Mouse (Mus musculus) intestine, embryonic 14.5 days (tissue): ENCODE data around the gene Zp2. TPM values are rescaled to one million over a fixed set of nuclear protein-coding genes. Genes with fewer than 3 reads are reported as not detected.
A peak's percentile ranks its signal among the peaks of the same experiment; 100 is the strongest.

ENCODE experiments used
- ATAC-seq: fragments of 200-750 bp; cut with Nextera tagmentation; replicated peaks from 2 replicates; pipeline ENCODE4 v1.8.0; 2017; ENCODE audit warnings: low read depth, moderate number of reproducible peaks, moderate TSS enrichment, moderate library complexity; ENCODE audit not compliant: low FRiP score, low TSS enrichment
- DNase-seq: peaks from one replicate; pipeline ENCODE4 v3.0.0-alpha.2; 2018; ENCODE audit warnings: low spot score
- H3K27ac ChIP-seq: fragments of 300-500 bp; sonication (generic); 2 replicates; pipeline ENCODE4 v1.5.1; 2014; ENCODE audit warnings: low read depth, mild to moderate bottlenecking, control low read depth
- H3K27me3 ChIP-seq: fragments of 300-500 bp; sonication (generic); replicated peaks from 2 replicates; pipeline ENCODE4 v1.6.1; 2014; ENCODE audit warnings: low read length, control low read depth; ENCODE audit not compliant: control insufficient read depth, insufficient read depth
- H3K36me3 ChIP-seq: fragments of 300-500 bp; sonication (generic); 2 replicates; pipeline ENCODE4 v1.6.1; 2014; ENCODE audit warnings: low read length, control low read depth; ENCODE audit not compliant: control insufficient read depth, insufficient read depth
- H3K4me1 ChIP-seq: fragments of 300-500 bp; sonication (generic); replicated peaks from 2 replicates; pipeline ENCODE4 v1.6.1; 2014; ENCODE audit warnings: low read length, control low read depth, mixed read lengths; ENCODE audit not compliant: control insufficient read depth, insufficient read depth
- H3K4me2 ChIP-seq: fragments of 300-500 bp; sonication (generic); 2 replicates; pipeline ENCODE4 v1.6.1; 2014; ENCODE audit warnings: low read length
- H3K4me3 ChIP-seq: fragments of 300-500 bp; sonication (generic); 2 replicates; pipeline ENCODE4 v1.5.1; 2014; ENCODE audit warnings: low read depth, low read length, control low read depth, mixed read lengths
- H3K9ac ChIP-seq: fragments of 300-500 bp; sonication (generic); 2 replicates; pipeline ENCODE4 v1.6.1; 2014; ENCODE audit warnings: mild to moderate bottlenecking, low read length
- H3K9me3 ChIP-seq: fragments of 300-500 bp; sonication (generic); 2 replicates; pipeline ENCODE4 v1.6.1; 2016; ENCODE audit warnings: low read length, control low read depth; ENCODE audit not compliant: control insufficient read depth
- WGBS: fragments of 180-500 bp; shearing (Covaris S2); extraction: QIAGEN DNeasy Blood & Tissue Kit; methylation state at CpG from one replicate; pipeline ENCODE4 v1.1.7; 2014; 5-methylcytosine and 5-hydroxymethylcytosine counted together
- polyA plus RNA-seq: library from polyadenylated mRNA; unstranded; fragments of >200 nt; fragmentation: Nextera tagmentation; extraction: Ambion mirVana; gene quantifications from 2 replicates; pipeline ENCODE4 v1.2.1, GENCODE M21; 2014

Gene Zp2
- polyA plus RNA-seq, 1 experiment from 2014 or later: not detected

GRCm38 (mm10) chr7:120180547-120180946, 35.5 kb upstream of the Zp2 start:
- no peaks in the 10 kb centered on the region for H3K9me3 ChIP-seq
- H3K4me2 ChIP-seq: no peak overlapping the region
- no peak overlapping the region for H3K27ac ChIP-seq
- ATAC-seq: no peak
- H3K9ac ChIP-seq: no peak overlapping the region
- no peaks in the 10 kb centered on the region for H3K4me1 ChIP-seq
- DNase-seq: peak; percentile 44
- no peaks in the 10 kb centered on the region for H3K36me3 ChIP-seq
- no peak overlapping the region for H3K4me3 ChIP-seq
- no peaks in the 10 kb centered on the region for H3K27me3 ChIP-seq
- 83% methylated on average over 5 of the region's 5 CpGs for WGBS

- ATAC-seq (no peak), DNase-seq (no peak)
- WGBS: 20% methylated on average over 2 of the region's 2 CpGs
- Histone ChIP-seq H3K27me3 (no peaks in the 10 kb centered on the region), H3K9ac (no peak overlapping the region), H3K4me2 (no peak overlapping the region), H3K4me1 (no peaks in the 10 kb centered on the region), H3K27ac (no peak overlapping the region), H3K4me3 (no peak overlapping the region), H3K36me3 (no peaks in the 10 kb centered on the region), H3K9me3 (no peaks in the 10 kb centered on the region)
Measured at GRCm38 (mm10) chr7:120178935-120179334, 33.8 kb upstream of the Zp2 start.

GRCm38 (mm10) chr7:120177611-120178010, 32.5 kb upstream of the Zp2 start:
- H3K4me2 ChIP-seq: no peak overlapping the region
- H3K4me1 ChIP-seq: no peaks in the 10 kb centered on the region
- DNase-seq (no peak), ATAC-seq (no peak)
- no peak overlapping the region for H3K27ac ChIP-seq
- no peaks in the 10 kb centered on the region for H3K36me3 ChIP-seq
- H3K9ac ChIP-seq: no peak overlapping the region
- H3K9me3 ChIP-seq: no peaks in the 10 kb centered on the region
- H3K4me3 ChIP-seq: no peak overlapping the region
- no peaks in the 10 kb centered on the region for H3K27me3 ChIP-seq
- WGBS: 75% methylated on average over 3 of the region's 3 CpGs

- no peaks in the 10 kb centered on the region for H3K4me1 ChIP-seq
- ATAC-seq (no peak), DNase-seq (no peak)
- H3K9me3 ChIP-seq: no peaks in the 10 kb centered on the region
- H3K27me3 ChIP-seq: no peaks in the 10 kb centered on the region
- no peaks in the 10 kb centered on the region for H3K36me3 ChIP-seq
- peak overlapping the region; percentile 37 for H3K4me2 ChIP-seq
- 72% methylated on average over 11 of the region's 11 CpGs for WGBS
- H3K4me3 ChIP-seq: peak overlapping the region; percentile 24
- H3K9ac ChIP-seq: no peak overlapping the region
- H3K27ac ChIP-seq: no peak overlapping the region
Measured at GRCm38 (mm10) chr7:120174723-120175504, 29.8 kb upstream of the Zp2 start.

- ATAC-seq (peak; percentile 81), DNase-seq (peak; percentile 63)
- H3K4me1 ChIP-seq: no peaks in the 10 kb centered on the region
- H3K27me3 ChIP-seq: no peaks in the 10 kb centered on the region
- no peaks in the 10 kb centered on the region for H3K36me3 ChIP-seq
- no peak within 1 kb of the TSS for H3K27ac ChIP-seq
- 72% methylated on average over 10 of the region's 10 CpGs for WGBS
- H3K4me3 ChIP-seq: peak within 1 kb of the TSS; percentile 24
- no peaks in the 10 kb centered on the region for H3K9me3 ChIP-seq
- H3K9ac ChIP-seq: no peak within 1 kb of the TSS
- peak within 1 kb of the TSS; percentile 37 for H3K4me2 ChIP-seq
Measured at GRCm38 (mm10) chr7:120173603-120174244, 28.6 kb upstream of the Zp2 start, which contains the start of gene Anks4b. Gene Anks4b (plus strand): TSS chr7:120173858.

GRCm38 (mm10) chr7:120172188-120172700, 27.2 kb upstream of the Zp2 start:
- no peak overlapping the region for H3K27ac ChIP-seq
- no peaks in the 10 kb centered on the region for H3K4me1 ChIP-seq
- no peaks in the 10 kb centered on the region for H3K36me3 ChIP-seq
- H3K4me2 ChIP-seq: no peak overlapping the region
- WGBS: 89% methylated on average over 1 of the region's 1 CpGs
- no peak overlapping the region for H3K4me3 ChIP-seq
- H3K27me3 ChIP-seq: no peaks in the 10 kb centered on the region
- no peaks in the 10 kb centered on the region for H3K9me3 ChIP-seq
- DNase-seq (no peak), ATAC-seq (no peak)
- H3K9ac ChIP-seq: no peak overlapping the region

- no peak for DNase-seq
- no peak for ATAC-seq
- H3K9ac ChIP-seq: no peak overlapping the region
- no peaks in the 10 kb centered on the region for H3K9me3 ChIP-seq
- H3K4me3 ChIP-seq: no peak overlapping the region
- H3K27ac ChIP-seq: no peak overlapping the region
- no peaks in the 10 kb centered on the region for H3K36me3 ChIP-seq
- WGBS: 90% methylated on average over 11 of the region's 11 CpGs
- no peaks in the 10 kb centered on the region for H3K27me3 ChIP-seq
- H3K4me2 ChIP-seq: no peak overlapping the region
- H3K4me1 ChIP-seq: no peaks in the 10 kb centered on the region
Measured at GRCm38 (mm10) chr7:120163581-120164251, 18.6 kb upstream of the Zp2 start.

- WGBS: 28% methylated on average over 4 of the region's 4 CpGs
- Histone ChIP-seq H3K36me3 (no peaks in the 10 kb centered on the region), H3K4me2 (no peak overlapping the region), H3K9me3 (no peaks in the 10 kb centered on the region), H3K27me3 (no peaks in the 10 kb centered on the region), H3K4me1 (no peaks in the 10 kb centered on the region), H3K4me3 (no peak overlapping the region), H3K27ac (no peak overlapping the region), H3K9ac (no peak overlapping the region)
- no peak for DNase-seq
- peak; percentile 88 for ATAC-seq
Measured at GRCm38 (mm10) chr7:120158121-120158613, 13.1 kb upstream of the Zp2 start.
